Mouse (Mus musculus) MEL-GATA-1-ER (cell line): ENCODE data around the gene Acat3.
"Not testable (repeated sequence)": the region's sequence is repeated elsewhere in the genome, so short reads cannot be mapped to it uniquely, and the experiment has no call there.

ENCODE experiments used
- DNase-seq: peaks from one replicate; pipeline ENCODE4 v3.0.0-alpha.2; 2012; ENCODE audit warnings: low read depth; ENCODE audit errors: extremely low read depth

Acat3 gene

GRCm38 (mm10) chr17:12916588-12917380 lies 23.6 kb downstream of the Acat3 start:
- DNase-seq = peak; percentile 40

GRCm38 (mm10) chr17:12915881-12916583 lies 24.4 kb downstream of the Acat3 start, which contains the start of gene Mrpl18:
TSS of gene Mrpl18 (minus strand) at chr17:12916345.
- peak; percentile 99 for DNase-seq

GRCm38 (mm10) chr17:12915488-12915880 lies 24.9 kb downstream of the Acat3 start, which contains the start of gene Tcp1:
TSS of gene Tcp1 (plus strand) at chr17:12915701.
- no peak for DNase-seq

- no peak for DNase-seq
Observed at GRCm38 (mm10) chr17:12910391-12910790, 30.0 kb downstream of the Acat3 start.

GRCm38 (mm10) chr17:12909361-12910280 lies 30.8 kb downstream of the Acat3 start, which contains the start of gene Pnldc1:
TSS of gene Pnldc1 (minus strand) at chr17:12910230.
- DNase-seq = no peak

- DNase-seq = no peak
Observed at GRCm38 (mm10) chr17:12906436-12906835, 34.0 kb downstream of the Acat3 start.

- DNase-seq = no peak
Observed at GRCm38 (mm10) chr17:12905810-12906209, 34.6 kb downstream of the Acat3 start.

GRCm38 (mm10) chr17:12904349-12904748 lies 36.1 kb downstream of the Acat3 start:
- DNase-seq = no peak

- no peak for DNase-seq
Observed at GRCm38 (mm10) chr17:12903372-12904333, 36.7 kb downstream of the Acat3 start.

GRCm38 (mm10) chr17:12902291-12902690 lies 38.1 kb downstream of the Acat3 start:
- DNase-seq = no peak

- not testable (repeated sequence) for DNase-seq
Observed at GRCm38 (mm10) chr17:12898607-12899006, 41.8 kb downstream of the Acat3 start.

GRCm38 (mm10) chr17:12897674-12898073 lies 42.7 kb downstream of the Acat3 start:
- no peak for DNase-seq

GRCm38 (mm10) chr17:12892033-12892432 lies 48.4 kb downstream of the Acat3 start:
- no peak for DNase-seq

GRCm38 (mm10) chr17:12891054-12891453 lies 49.3 kb downstream of the Acat3 start:
- no peak for DNase-seq

- no peak for DNase-seq
Observed at GRCm38 (mm10) chr17:12887021-12887775, 53.2 kb downstream of the Acat3 start.

- no peak for DNase-seq
Observed at GRCm38 (mm10) chr17:12886620-12887019, 53.8 kb downstream of the Acat3 start.

- no peak for DNase-seq
Observed at GRCm38 (mm10) chr17:12881216-12881615, 59.2 kb downstream of the Acat3 start.

- DNase-seq = peak; percentile 64
Observed at GRCm38 (mm10) chr17:12880178-12880577, 60.2 kb downstream of the Acat3 start.

GRCm38 (mm10) chr17:12875734-12876133 lies 64.7 kb downstream of the Acat3 start, which contains the start of gene Mrgprh:
TSS of gene Mrgprh (plus strand) at chr17:12876034.
- DNase-seq = no peak
